Mouse (Mus musculus): ENCODE results near the gene Nf1.

The Nf1 gene

DNA sequence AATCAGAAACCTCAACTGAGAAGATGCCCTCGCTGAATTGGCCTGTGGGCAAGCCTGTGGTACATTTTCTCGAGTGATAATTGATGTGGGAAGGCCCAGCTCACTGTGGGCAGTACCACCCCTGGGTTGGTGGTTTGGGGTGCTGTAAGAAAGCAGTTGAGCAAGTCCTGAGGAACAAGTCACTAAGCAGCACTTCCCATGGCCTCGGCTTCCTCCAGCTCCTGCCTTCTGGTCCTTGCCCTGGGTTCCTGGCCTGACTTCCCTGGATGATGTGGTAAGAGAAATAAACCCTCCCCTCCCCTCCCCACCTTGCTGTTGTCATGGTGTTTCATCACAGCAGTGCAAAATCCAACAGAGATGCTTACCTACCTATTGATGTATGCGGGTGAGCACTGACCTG, 11.4 kb upstream of the Nf1 start:
- no peak for DNase-seq (ENCODE audit: inconsistent age in 2 of 2, low spot score in 1 of 2)

DNA sequence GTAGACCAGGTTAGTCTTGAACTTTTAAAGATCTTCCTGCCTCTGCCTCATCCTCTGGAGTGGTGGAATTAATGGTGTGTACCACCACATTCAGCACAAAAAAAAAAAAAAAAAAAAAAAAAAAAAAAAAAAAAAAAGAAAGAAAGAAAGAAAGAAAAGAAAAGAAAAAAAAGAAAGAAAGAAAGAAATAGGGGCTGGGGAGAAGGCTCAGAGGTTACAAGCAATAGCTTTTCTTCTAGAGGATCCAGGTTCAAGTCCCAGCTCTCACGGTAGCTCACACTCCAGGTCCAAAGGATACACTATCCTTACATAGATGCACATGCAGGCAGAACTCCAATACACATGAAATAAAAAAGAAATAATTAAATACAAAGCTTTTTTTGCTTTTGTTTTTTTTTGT, 9.9 kb upstream of the Nf1 start:
- DNase-seq (ENCODE audit: inconsistent age in 2 of 2, low spot score in 1 of 2) = no peak

DNA sequence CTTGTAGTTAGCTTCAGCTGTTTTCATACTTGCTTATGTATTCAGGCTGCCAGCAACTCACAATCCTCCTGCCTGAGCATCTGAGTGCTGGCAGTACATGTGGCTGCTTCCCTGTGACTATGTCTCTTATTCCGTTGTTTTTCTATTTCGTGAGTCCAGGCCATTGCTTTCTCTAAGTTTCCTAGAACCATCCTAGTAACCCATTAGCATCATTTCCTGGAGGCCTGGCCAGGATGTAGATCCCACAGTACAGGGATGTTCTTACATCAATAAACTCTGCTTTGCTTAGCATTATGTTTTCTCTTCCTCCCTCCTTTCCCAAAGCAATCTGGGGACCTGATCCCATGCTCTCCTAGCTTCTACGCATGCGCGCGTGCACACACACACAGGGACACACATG, 4.4 kb upstream of the Nf1 start:
- no peak for DNase-seq (ENCODE audit: inconsistent age in 2 of 2, low spot score in 1 of 2)

DNA sequence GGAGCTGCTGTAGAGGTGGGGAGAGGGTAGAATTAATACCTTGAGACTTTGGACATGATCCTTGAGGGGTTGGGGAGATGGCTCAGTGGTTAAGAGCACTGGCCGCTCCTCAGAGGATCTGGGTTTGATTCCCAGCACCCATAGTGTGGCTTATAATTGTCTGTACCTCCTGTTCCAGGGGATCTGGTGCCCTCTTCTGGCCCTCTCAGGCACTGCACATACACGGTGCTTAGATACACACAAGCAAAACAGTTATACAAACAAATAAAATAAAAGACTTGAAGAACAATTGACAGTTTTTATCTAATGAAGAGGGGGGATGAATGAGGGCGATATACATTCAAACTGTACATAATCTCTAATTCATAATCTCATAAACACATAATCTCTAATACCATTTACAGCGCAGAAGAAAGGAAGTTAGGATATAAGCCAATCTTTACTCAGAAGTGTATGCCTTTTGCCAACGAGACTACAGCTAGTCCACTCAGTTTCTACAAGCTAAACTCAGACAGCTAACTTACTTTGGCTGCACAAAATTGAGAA, 2.7 kb upstream of the Nf1 start:
- DNase-seq (ENCODE audit: inconsistent age in 2 of 2, low spot score in 1 of 2) = peak in 1 of 2 experiments; percentile 41

DNA sequence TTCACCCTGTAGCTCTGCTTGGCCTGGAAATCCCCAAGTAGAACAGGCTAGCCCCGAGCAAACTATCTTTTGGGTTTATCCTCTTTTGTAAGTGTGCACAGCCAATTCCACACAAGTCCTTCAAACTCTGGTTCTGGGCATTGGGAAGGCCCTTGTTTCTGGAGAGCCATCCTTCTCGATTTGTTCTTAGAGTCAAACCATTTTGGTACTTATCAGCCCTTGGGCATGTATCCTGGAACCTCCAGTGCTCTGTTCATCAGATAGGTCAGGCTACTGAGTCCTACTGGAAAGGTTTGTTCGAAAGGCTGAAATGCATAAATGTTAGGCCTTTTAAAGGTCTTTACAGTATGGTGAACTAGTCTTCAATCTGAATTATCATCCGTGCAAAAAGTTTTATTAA, 872 bp upstream of the Nf1 start:
- peak in 1 of 2 experiments; percentile 18 for DNase-seq (ENCODE audit: inconsistent age in 2 of 2, low spot score in 1 of 2)

DNA sequence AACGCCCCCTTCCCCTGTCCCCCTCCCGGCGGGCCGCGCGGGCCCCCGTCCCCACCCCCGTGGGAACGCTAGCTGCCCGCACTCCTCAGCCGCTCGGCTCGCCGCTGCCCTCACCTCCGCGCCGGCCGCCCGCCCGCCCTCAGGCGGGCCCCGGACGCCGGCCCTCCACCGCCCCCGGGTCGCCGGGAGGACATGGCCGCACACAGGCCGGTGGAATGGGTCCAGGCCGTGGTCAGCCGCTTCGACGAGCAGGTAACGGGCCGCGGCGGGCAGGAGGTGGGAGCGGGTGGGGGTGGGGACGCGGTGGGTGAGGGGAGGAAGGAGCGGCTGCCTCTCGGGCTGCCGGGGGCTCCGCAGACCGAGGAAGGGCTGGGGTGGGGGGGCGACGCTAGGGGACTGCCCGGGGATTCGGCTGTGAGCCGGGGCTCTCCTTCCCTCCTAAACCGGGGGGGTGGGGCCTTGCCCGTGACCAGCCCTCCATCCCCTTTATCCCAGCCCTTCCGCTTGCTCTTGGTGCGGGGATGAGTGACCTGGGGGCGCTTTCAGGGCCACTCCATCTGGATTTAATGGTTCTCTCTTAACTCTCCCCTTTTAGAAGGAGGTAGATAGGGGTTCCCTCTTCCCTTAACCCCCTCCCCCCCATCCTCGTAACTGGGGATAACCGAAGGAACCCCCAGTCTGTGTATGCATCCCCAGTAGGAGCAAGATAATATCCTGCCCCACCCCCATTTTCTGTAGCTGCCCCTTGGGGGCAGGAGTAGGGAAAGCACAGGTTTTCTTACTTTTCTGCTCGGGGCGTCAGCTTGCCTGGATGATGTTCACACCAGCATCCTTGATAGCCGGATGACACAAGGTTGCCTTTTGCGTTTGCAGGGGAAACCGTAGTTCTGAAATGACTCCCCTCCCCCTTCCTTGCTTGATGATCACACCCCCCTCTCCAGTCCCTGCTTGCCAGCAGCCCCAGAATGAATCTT, 602 bp downstream of the Nf1 start:
- DNase-seq (ENCODE audit: inconsistent age in 2 of 2, low spot score in 1 of 2) = peak; percentile 49 to 75

DNA sequence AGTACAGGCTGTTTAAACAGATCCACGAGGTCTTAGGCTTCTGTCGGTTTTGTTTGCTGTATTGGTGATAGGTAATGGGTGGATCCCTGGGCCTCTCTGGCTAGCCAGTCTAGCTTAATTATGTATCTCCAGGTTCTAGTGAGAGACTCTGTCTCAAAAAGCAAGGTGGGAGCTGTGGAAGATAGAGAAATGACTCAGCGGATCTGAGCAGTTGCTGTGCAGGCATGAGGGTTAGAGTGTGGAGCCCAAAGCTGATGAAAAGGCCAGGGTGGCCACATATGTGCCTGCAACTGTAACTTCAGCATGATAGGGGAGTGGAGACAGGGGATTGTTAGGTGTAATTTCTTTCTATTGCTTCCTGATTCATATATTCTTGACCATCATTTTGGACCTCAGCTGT, 17.5 kb downstream of the Nf1 start:
- DNase-seq (ENCODE audit: inconsistent age in 2 of 2, low spot score in 1 of 2) = no peak

DNA sequence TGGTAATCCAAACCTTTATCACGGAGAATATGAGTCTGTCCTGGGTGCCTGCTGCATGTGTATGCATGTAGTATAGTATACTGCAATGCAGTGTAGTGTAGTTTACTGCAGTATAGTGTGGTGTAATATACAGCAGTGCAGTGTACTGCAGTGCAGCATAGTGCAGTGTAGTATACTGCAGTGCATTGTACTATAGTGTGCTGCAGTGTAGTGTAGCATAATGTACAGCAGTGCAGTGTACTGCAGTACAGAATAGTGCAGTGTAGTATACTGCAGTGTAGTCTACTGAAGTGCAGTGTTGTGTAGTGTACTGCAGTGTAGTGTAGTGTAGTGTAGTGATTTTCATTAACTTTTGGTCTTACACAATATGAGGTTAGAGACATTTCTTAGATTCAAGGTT, 17.9 kb downstream of the Nf1 start:
- no peak for DNase-seq (ENCODE audit: inconsistent age in 2 of 2, low spot score in 1 of 2)

DNA sequence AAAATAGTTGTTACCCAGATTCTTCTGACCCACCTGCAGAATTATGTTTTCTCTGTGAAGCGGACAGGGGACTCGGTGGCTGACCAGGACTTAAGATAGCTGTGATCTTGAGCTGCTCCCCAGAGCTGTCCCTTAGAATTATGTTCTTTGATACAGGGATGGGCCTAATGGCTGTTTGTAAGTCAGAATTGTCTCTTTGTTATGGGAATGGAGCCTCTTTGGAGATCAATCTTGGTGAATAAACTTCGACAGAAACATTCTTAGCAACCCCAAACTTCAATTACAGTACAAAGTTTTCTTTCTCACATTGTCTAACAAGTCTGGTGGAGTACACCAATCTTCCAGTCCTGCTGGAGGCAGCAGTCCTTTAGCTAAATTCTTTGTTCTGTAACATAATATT, 25.5 kb downstream of the Nf1 start:
- no peak for DNase-seq (ENCODE audit: inconsistent age in 2 of 2, low spot score in 1 of 2)

DNA sequence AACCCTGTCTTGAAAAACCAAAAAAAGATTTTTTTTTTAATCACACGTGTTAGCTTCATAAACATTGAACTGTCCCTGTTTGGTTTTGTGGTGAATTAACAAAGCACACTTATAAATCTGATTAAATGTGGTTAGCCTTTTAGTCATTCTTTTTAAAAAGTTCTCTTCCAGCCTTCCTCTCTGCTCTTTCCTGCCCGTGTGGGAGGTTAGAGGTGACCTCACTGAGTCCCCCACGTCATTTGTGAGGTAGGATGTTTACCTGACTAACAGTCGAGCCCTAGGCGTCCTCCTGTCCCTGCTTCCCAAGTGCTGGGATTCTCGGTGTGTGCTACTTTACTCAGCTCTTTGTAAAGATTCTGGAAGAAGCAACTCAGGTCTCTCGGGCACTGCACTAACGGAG, 26.8 kb downstream of the Nf1 start:
- DNase-seq (ENCODE audit: inconsistent age in 2 of 2, low spot score in 1 of 2) = no peak

DNA sequence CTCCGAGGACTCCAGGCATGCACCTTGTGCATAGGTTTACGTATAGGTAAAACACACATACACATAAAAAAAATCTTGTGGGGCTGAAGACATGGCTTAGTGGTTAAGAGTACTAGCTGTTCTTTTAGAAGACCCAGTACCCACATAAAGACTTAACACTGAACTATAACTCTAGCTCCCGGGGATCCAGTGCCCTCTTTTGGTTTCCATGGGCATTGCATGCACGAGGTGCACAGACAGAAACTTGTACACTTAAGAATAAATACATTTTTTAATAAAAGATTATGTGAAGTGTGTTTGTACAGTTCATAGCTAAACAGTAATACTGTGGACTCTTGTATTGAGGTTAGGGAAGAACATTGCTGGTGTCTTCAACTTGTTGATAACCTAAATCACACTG, 33.5 kb downstream of the Nf1 start:
- DNase-seq (ENCODE audit: inconsistent age in 2 of 2, low spot score in 1 of 2) = no peak

DNA sequence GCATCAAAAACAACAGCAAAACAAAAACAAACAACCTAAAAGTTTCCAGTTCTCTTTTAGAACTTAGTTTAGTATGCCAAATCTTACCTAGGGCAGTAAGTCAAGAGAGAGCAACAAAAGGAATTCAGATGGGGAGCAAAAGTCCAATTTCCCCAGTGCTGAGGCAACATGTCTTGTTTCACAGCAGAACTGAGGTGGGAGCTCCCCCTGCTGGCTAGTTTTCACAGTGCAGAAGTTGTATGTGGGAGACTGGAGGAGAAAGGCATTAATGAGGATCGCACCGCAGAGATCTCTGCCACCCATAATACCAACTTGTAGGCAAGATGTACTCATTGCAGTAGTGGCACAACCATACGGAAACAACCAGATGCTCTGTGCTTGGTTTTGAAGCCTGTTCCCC, 58.8 kb downstream of the Nf1 start:
- DNase-seq (ENCODE audit: inconsistent age in 2 of 2, low spot score in 1 of 2) = peak; percentile 81 to 95

DNA sequence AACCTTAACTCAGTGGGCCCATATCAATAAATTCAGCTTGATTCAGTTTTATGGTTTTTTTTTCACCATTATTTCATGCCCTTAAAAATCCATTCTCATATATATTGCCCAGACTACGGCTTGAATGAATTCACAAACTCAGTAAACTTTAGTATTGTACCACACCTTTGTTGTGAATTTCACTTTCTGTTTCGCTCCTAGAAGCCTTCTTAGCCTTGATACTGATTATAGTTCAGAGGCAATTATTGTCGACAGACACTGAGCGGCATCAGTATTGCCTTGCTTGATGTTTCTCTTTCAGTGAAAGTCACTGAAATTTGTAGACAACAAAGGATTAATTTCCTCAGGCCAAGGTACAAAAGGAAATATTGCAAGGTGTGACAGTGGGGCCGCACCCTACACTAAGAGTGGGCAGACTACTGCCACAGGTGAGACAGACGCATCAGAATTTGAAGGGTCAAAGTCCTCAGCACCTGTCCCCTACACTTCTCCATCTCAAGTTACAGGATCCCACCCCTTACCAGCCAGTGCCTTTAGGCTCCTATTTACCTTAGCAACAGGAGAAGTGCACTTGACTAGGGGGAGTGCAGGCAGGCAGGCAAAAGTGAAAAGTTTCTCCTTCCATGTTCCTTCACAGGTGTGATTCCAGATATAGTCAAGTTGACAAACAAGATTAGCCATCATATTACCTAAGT, 64.3 kb downstream of the Nf1 start:
- DNase-seq (ENCODE audit: inconsistent age in 2 of 2, low spot score in 1 of 2) = no peak

DNA sequence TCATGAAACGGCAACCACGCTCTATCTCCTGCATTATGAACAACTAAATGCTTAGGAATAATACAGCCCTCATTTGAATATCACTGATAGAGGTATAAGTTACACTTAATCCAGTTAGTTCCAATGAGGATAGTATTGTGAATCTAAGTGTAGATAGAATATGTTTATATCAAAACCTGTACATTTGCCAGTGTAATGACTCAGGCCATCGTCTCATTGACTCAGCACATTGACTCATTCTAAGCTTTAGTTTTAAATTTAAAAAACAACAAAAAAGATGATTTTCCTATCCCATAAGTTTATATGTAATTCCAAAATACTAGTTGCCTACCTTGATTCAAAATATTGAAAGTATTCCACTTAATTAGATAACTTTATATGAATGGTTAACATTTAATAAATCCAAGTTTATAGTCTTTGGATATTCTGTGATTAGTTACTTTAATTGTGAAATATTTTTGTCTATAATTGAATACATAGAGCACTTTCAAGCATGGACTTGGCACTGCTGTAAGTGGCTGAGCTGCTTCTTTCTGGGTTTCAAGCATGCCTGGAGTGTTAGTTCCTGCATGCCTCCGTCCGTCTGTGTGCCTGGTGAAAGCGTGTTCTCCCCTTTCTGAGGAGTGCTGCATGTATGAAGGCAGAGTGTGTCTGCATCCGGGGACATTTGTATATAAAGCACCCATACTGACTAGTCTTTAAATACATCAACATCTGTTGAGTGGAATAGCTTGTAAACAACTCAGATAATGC, 74.4 kb downstream of the Nf1 start:
- peak in 1 of 2 experiments; percentile 33 for DNase-seq (ENCODE audit: inconsistent age in 2 of 2, low spot score in 1 of 2)

DNA sequence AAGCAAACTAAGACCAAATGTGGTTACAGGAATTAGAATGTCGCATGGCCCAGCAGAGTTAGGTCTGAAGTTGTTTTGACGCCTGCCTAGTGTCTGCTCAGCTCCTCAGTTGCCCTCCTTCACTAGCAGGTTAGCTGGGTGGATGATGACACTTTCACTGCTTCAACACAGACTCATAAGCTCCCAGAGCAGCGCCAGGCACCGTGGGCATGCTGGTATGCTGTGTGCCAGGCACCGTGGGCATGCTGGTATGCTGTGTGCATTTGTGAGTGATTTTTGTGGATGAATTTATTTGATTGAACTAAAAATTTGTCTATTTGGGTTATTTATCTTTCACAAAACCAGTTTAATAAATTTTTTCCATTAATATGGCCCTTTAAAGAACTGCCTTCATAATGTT, 83.0 kb downstream of the Nf1 start:
- DNase-seq (ENCODE audit: inconsistent age in 2 of 2, low spot score in 1 of 2) = no peak

DNA sequence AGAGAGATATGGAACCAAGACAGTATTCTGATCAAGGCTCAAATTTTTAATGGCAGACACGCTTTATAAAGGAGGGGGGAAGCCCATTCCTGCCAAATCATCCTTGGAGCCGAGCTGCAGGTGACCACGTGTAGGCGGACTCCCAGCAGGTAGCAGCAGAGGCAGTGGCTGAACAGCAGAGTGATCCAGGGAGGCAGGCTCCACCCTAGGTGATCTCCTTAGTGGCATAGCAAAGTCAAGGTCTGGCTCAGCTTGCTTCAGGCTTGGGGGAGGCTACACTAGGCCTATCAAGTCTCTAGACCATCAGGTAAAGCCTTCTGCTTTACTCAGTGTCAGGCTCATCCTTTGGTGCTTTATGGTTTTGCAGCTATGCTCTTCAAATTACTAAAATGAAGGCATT, 87.1 kb downstream of the Nf1 start:
- DNase-seq (ENCODE audit: inconsistent age in 2 of 2, low spot score in 1 of 2) = peak in 1 of 2 experiments; percentile 38

DNA sequence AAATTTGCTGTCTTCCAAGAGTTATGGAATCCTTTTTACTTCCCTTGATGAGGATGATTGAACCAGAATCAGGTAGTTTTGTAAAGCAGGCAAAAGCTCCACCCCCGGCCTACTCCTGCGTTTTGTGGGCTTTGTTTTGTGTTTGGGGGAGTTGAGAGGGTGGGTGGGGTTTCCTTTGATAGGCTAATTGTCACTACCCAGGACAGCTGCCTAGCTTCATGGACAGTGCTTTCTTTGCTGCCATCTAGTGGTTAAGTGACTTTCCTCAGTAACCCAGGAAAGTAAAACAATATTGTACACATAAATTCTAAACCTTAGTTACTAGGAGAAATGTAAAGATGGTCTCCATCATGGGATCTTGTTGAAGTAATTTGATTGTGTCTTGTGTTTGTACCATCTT, 88.1 kb downstream of the Nf1 start:
- peak in 1 of 2 experiments; percentile 74 for DNase-seq (ENCODE audit: inconsistent age in 2 of 2, low spot score in 1 of 2)

DNA sequence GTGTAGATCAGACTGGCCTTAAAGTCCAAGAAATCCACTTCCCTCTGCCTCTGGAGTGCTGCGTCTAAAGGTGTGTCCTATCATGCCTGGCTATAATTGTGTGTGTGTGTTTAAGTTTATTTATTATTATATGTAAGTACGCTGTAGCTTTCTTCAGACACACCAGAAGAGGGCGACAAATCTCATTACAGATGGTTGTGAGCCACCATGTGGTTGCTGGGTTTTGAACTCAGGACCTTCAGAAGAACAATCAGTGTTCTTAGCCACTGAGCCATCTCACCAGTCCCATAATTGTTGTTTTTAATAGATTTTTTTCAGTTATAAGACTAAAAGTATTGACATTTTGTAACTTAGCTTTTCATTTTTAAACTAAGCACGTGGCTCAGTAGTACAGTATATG, 95.8 kb downstream of the Nf1 start:
- no peak for DNase-seq (ENCODE audit: inconsistent age in 2 of 2, low spot score in 1 of 2)

DNA sequence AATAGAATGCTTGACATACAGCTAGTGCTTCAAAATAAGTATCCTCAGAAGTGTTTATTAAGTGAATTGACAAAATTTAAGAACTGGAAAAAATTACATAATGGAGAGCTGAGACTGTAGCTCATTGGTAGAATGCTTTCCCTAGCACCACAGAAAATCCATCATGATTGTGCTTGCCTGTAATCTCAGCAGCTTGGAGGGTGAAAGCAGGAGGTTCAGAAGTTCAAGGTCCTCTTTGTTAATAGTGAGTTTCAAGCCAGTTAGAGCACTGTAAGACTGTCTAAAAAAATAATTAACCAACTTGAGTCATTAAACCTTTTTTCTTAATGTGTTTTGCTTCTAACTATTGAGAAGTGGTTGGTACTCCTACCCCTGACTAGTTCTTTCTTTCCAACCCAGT, 108.9 kb downstream of the Nf1 start:
- no peak for DNase-seq (ENCODE audit: inconsistent age in 2 of 2, low spot score in 1 of 2)

DNA sequence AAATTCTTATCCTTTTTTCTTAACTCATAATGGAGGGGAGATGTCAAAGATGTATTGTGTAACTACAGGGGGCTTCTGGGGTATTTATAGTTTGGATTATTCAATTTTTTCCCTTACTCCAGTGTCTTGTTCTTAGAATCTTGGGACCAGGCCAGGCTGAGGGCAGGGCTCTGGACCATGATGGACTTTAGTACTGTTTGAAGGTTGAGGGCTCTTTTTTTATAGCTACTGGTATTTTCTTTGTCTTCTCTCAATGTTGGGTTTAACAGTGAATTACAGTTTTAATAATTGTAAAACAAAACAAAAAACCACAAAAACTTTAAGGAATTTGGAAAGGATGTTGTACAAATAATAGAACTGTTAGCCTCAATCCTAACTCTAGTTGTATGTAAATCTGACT, 113.5 kb downstream of the Nf1 start:
- no peak for DNase-seq (ENCODE audit: inconsistent age in 2 of 2, low spot score in 1 of 2)

DNA sequence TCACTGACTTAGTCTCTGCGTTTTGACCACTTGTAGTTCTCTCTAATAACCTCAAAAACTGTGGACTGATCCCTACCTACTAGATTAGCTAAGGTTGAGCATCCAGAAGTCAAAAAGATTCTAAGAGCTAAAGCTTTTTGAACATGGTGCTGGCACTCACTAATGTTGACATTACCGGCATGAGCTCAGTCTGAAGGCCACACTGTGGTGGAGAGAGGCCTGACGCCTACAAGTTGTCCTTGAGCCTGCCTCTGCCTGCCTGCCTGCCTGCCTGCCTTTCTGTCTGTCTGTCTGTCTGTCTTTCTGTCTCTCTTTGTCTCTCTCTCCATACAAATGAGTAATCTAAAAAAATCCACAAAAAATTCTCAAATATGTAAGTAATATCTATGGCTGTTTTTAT, 118.4 kb downstream of the Nf1 start:
- peak; percentile 75 to 82 for DNase-seq (ENCODE audit: inconsistent age in 2 of 2, low spot score in 1 of 2)

Measured in adrenal gland, adult (tissue).